Mouse (Mus musculus): ENCODE data around the gene Gm14569. TPM values are rescaled to one million over a fixed set of nuclear protein-coding genes. Genes with fewer than 3 reads are reported as not detected.

Gene Gm14569
- not detected in 2 replicates for polyA plus RNA-seq (2012; rRNA removed; ENCODE audit: low replicate concordance)

DNA sequence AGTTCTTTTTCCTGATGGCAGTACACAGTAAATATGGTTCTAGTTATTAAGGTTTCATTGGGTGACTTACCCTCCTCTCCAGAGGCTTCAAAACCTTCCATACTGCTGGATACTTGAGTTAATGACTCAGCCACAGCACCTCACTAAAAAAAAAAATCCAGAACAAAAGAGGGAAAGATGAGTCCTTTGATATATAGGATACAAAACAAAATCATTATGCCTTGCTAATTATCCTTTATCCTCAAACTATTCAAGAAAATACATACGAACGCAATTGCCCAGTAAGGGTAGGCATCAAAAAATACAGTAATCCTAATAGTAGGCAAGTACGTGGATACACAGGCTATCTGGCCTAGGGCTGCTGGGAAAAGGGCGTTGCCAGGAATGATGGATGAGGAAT, at the start of gene Gm14569:
Gm14569 (minus strand) TSS at position 101 of the 400 bp plus-strand sequence.

DNA sequence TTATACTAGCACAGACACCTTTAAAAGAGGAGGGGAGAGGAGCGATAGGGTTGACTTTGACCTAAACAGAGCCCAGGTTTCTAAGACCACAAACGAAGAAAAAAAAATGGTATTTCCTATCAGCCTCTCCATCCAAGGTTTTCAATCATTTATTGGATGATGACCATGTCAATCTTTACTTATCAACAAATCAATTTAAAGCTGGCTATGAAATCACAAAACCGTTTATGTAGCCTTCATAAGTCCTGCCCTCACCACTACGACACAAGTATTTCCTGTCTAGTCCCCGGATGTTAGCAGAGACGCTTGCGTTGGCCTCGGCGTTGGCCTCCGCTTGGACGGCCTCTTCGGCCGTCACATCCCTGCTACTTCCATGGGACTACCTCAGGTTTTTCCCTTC, 90.7 kb downstream of the Gm14569 start, which contains the start of gene Gm6268:
Gm6268 (plus strand) TSS at position 301 of the 400 bp plus-strand sequence.

Other genes with a start within 250 kb of the Gm14569 start
- gene Lonrf3, start 163.5 kb downstream of the Gm14569 start, polyA plus RNA-seq (2012; rRNA removed; ENCODE audit: low replicate concordance), result 0.49 and 1.6 TPM in 2 replicates
- not detected in 2 replicates for gene Gm6268, start 90.5 kb downstream of the Gm14569 start, polyA plus RNA-seq (2012; rRNA removed; ENCODE audit: low replicate concordance)
- 93.2 and 104 TPM in 2 replicates for gene Pgrmc1, start 106.4 kb upstream of the Gm14569 start, polyA plus RNA-seq (2012; rRNA removed; ENCODE audit: low replicate concordance)
- gene Akap17b, start 153.6 kb upstream of the Gm14569 start, polyA plus RNA-seq (2012; rRNA removed; ENCODE audit: low replicate concordance), result 0.85 and 0.91 TPM in 2 replicates

Measured in subcutaneous adipose tissue, adult 2 months (tissue).